Mouse (Mus musculus): ENCODE measurements at regions not wholly inside any gene's neighbourhood (a gene's known extent, or its start where the extent isn't known, plus 50 kb on each side); places are given as distances from the start of the nearest gene placed in this dataset.

DNA sequence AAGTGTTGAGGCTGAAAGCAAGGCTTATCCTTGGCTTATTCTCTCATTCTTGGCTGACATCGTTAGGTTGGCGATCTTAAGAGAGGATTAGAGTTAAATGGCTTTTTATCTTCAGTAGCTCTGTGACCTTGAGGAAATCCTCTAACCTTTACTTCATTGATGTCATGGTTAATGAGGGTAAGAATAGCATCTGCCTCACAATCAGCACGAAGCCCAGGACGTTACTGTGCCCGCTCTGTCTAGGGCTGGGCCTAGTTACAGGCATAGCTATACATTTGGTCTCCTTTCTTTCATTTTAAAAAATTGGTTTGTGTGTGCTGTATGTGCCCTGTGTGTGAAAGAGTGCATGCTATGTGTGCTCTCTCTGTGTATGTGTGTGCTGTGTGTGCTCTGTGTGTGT, 145.1 kb upstream of the Gadl1 start:
- H3K27me3 ChIP-seq (ENCODE audit: insufficient read depth, poor library complexity, severe bottlenecking): no peaks in the 10 kb centered on the region
- WGBS: 39% methylated on average over 5 of the region's 5 CpGs
- no peaks in the 10 kb centered on the region for H3K9me3 ChIP-seq
- DNase-seq (ENCODE audit: low spot score): no peak
- H3K4me1 ChIP-seq: peaks cover 43% of the 10 kb centered on the region
- H3K27ac ChIP-seq: peak overlapping the region; percentile 42
- H3K36me3 ChIP-seq: no peaks in the 10 kb centered on the region
- H3K4me3 ChIP-seq: no peak overlapping the region

DNA sequence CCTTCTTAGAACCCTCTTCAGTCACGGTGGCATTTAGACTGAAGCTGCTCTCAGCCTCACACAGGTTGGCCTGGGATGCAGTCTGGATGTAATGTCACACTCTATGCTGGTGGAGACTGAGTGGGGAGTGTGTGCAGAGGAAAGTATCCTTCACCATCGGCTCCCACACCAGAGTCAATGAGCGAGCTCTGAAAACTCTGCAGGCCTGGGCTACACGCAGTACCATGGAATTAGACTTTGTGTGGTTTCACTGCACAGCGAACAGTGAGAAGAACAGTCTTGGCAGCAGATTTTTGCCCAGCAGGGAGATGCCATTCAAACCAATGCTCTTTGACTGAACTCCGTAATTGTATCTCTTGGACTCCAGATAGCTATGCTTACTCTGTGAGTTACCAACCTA, 142.8 kb upstream of the Gadl1 start:
- DNase-seq (ENCODE audit: low spot score): no peak
- Histone ChIP-seq H3K27me3 (ENCODE audit: insufficient read depth, poor library complexity, severe bottlenecking) (no peaks in the 10 kb centered on the region), H3K9me3 (no peaks in the 10 kb centered on the region), H3K4me3 (no peak overlapping the region), H3K27ac (no peak overlapping the region), H3K4me1 (peaks cover 26% of the 10 kb centered on the region), H3K36me3 (no peaks in the 10 kb centered on the region)
- 84% methylated on average over 6 of the region's 6 CpGs for WGBS

DNA sequence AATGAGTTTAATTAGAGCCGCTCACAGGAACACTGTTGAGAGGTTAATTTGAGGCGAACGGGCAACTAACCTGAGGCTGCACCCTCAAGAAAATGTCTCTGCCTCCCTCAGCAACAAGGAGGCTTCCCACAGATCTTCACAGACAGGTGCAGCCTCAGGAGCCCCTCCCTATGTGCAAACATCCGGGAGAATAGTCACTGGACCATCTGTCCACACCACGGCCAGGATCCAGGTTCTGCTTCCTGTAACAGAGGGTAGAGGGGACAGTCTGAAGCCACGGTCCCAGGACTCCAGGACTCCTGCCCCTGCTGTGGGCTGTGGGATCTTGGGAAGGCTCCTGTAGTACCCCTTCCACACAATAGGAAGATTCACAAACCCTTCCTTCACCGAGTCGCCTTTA, 134.1 kb upstream of the Gadl1 start:
- no peak overlapping the region for H3K27ac ChIP-seq
- DNase-seq (ENCODE audit: low spot score): no peak
- no peak overlapping the region for H3K4me3 ChIP-seq
- H3K4me1 ChIP-seq: peaks cover 18% of the 10 kb centered on the region
- 81% methylated on average over 8 of the region's 8 CpGs for WGBS
- no peaks in the 10 kb centered on the region for H3K9me3 ChIP-seq
- no peaks in the 10 kb centered on the region for H3K27me3 ChIP-seq (ENCODE audit: insufficient read depth, poor library complexity, severe bottlenecking)
- no peaks in the 10 kb centered on the region for H3K36me3 ChIP-seq

DNA sequence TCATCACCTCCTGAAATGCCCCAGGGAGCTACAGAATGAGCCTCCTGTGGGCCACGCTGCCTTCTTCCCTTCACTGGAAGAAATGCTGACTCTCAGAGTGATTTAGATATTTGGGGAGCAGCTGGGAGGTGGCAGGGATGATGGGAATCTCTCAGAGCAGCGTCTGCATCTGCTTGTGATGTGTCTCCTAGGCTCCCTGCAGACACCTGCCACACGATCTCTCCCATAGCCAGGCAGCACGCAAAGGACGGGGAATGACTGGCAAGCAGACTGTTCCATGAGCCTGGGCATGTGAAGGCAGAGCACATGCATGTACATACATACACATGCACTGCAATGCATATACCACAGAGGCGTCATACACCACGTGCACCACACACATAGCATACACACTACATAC, 133.4 kb upstream of the Gadl1 start:
- Histone ChIP-seq H3K27me3 (ENCODE audit: insufficient read depth, poor library complexity, severe bottlenecking) (no peaks in the 10 kb centered on the region), H3K27ac (no peak overlapping the region), H3K4me3 (no peak overlapping the region), H3K4me1 (peaks cover 18% of the 10 kb centered on the region), H3K9me3 (no peaks in the 10 kb centered on the region), H3K36me3 (no peaks in the 10 kb centered on the region)
- 85% methylated on average over 7 of the region's 7 CpGs for WGBS
- no peak for DNase-seq (ENCODE audit: low spot score)

DNA sequence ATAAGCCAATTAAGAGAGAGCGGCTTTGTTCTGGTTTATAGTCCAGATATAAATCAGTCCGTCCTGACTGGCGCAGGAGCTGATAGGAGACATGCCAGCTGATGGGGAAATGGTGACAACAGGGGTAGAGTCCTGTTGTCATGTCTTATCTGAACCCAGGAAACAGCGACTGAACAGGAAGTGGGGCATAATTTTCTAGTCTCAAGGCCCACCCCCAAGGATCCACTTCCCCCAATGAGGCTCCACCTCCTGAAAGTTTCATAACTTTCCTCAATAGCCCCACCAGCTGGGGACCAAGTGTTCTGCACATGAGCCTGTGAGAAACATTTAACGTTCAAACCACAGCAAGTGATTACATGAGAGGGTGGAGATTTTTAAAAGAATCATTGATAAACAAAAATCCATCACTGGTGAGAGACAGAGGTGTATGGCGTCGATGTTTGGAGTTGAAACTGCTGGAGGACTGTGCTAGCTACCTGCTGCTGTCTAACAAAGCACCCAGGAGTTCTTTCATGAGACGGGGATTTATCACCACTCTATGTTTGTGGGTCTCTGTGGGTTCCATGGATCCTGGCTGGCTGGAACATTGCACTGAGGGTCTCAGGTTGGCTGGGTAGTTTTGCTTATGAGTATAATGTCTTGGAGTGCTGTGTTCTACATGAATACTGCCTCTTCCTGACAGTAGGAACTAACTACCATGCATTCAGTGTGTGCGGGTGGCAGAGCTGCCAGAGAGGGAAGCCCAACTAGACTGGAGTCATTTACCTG, 132.0 kb upstream of the Gadl1 start:
- Histone ChIP-seq H3K9me3 (no peaks in the 10 kb centered on the region), H3K27ac (no peak overlapping the region), H3K4me1 (peaks cover 18% of the 10 kb centered on the region), H3K27me3 (ENCODE audit: insufficient read depth, poor library complexity, severe bottlenecking) (no peaks in the 10 kb centered on the region), H3K4me3 (no peak overlapping the region), H3K36me3 (no peaks in the 10 kb centered on the region)
- no peak for DNase-seq (ENCODE audit: low spot score)
- 78% methylated on average over 9 of the region's 9 CpGs for WGBS

DNA sequence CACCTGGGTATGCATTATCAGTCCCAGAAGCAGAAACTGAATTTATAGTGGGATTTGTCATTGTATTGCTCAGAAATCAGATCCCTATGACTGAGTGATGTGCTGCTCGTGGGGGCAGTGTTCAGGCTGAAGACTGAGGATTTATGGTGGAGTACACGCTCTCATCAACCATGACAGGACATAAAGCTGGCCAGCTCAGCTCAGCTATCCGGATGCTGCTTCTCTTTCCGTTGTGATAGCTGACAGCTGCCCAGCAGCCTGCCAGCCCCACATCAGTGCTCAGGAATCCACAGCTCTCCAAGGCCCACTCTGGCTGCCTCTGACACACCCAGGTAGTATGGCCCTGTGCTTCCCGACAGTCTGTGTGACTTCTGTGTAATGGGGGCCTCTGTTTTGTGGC, 130.4 kb upstream of the Gadl1 start:
- DNase-seq (ENCODE audit: low spot score): no peak
- H3K36me3 ChIP-seq: no peaks in the 10 kb centered on the region
- H3K27ac ChIP-seq: peak overlapping the region; percentile 17
- H3K4me3 ChIP-seq: no peak overlapping the region
- H3K9me3 ChIP-seq: no peaks in the 10 kb centered on the region
- no peaks in the 10 kb centered on the region for H3K27me3 ChIP-seq (ENCODE audit: insufficient read depth, poor library complexity, severe bottlenecking)
- peaks cover 18% of the 10 kb centered on the region for H3K4me1 ChIP-seq
- 37% methylated on average over 5 of the region's 5 CpGs for WGBS

DNA sequence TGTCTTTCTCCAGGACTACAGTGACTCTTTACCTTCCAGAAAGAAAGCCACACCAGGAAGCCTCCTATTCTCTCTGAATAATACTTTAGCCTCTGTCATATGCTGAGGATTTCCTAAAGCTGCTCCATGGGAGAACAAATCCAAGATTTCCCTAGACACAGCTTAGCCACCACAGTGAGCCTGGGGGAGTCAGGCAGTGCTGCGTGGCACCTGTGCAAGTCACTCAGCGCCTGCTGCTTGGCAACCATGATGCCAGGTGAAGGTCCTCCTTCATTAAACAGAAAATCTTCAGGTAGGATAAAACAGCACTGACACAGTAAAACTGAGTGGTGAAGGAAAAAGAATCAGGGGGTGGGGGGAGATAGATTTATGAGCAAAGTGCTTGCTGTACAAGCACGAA, 109.9 kb upstream of the Gadl1 start:
- H3K4me1 ChIP-seq: no peaks in the 10 kb centered on the region
- DNase-seq (ENCODE audit: low spot score): no peak
- no peaks in the 10 kb centered on the region for H3K36me3 ChIP-seq
- no peak overlapping the region for H3K27ac ChIP-seq
- no peak overlapping the region for H3K4me3 ChIP-seq
- H3K27me3 ChIP-seq (ENCODE audit: insufficient read depth, poor library complexity, severe bottlenecking): no peaks in the 10 kb centered on the region
- WGBS: 92% methylated on average over 3 of the region's 3 CpGs
- no peaks in the 10 kb centered on the region for H3K9me3 ChIP-seq

DNA sequence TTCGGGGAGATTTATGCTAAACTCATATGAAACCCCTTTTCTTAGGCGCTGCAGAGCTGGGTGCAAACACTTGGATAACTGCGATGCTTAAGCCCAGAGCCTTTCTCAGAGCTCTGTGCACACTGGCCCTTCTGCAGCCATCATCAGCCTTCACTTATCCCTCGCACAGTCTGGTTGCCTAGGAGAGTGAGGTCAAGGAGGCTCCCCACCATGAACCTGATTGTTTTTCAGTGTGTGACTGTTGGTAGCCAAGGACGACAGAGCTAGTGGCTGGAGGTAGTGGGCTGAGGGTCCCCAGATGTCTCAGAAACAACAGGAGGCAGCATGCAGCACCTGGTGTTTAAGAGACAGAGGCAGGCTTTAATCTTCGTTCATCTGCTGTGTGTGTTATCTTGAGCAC, 108.6 kb upstream of the Gadl1 start:
- no peaks in the 10 kb centered on the region for H3K4me1 ChIP-seq
- no peaks in the 10 kb centered on the region for H3K27me3 ChIP-seq (ENCODE audit: insufficient read depth, poor library complexity, severe bottlenecking)
- H3K9me3 ChIP-seq: no peaks in the 10 kb centered on the region
- H3K27ac ChIP-seq: no peak overlapping the region
- WGBS: 50% methylated on average over 6 of the region's 6 CpGs
- DNase-seq (ENCODE audit: low spot score): no peak
- no peak overlapping the region for H3K4me3 ChIP-seq
- H3K36me3 ChIP-seq: no peaks in the 10 kb centered on the region

DNA sequence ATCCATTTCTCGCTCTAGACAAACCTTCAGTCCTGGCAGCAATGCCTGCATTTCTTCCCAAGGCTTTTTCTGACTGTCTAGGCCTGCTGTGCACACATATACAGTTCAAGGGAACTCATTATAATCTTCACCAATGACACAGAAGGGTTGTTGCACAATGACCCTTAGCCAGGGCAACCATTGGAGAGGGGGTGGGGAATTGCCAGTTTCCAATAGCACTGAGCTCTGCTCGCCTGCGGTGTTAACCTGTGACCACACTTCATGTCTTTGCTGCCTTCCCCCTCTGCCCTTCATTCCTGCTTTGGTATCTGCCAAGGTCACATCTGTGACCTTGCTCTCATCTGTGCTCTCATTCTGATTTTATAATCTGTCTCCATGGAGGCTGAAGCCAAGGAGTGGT, 106.2 kb upstream of the Gadl1 start:
- WGBS: 89% methylated on average over 3 of the region's 3 CpGs
- Histone ChIP-seq H3K27ac (no peak overlapping the region), H3K9me3 (no peaks in the 10 kb centered on the region), H3K27me3 (ENCODE audit: insufficient read depth, poor library complexity, severe bottlenecking) (no peaks in the 10 kb centered on the region), H3K4me3 (no peak overlapping the region), H3K36me3 (no peaks in the 10 kb centered on the region), H3K4me1 (no peaks in the 10 kb centered on the region)
- no peak for DNase-seq (ENCODE audit: low spot score)

DNA sequence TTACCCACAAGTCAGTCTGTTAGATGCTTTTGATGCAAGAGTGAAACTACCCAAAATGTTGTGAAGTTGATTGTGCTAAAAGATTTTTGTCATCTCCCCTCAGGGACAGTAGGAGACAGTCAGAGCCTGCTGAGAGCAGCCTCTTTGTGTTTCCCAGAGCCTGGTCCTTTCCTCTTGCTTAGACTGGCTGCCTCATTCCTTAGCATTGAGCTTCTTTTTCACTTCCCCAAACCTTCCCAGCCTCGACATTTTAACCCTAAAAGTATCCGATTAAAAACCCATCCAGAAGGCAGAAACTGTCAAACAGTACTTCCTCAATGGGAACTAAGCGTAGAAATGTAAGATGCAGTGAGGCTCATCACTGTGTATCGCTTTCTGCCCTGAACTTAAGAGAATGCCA, 104.0 kb upstream of the Gadl1 start:
- no peaks in the 10 kb centered on the region for H3K9me3 ChIP-seq
- H3K36me3 ChIP-seq: no peaks in the 10 kb centered on the region
- DNase-seq (ENCODE audit: low spot score): no peak
- 52% methylated on average over 4 of the region's 4 CpGs for WGBS
- H3K4me3 ChIP-seq: no peak overlapping the region
- no peak overlapping the region for H3K27ac ChIP-seq
- no peaks in the 10 kb centered on the region for H3K27me3 ChIP-seq (ENCODE audit: insufficient read depth, poor library complexity, severe bottlenecking)
- H3K4me1 ChIP-seq: no peaks in the 10 kb centered on the region

DNA sequence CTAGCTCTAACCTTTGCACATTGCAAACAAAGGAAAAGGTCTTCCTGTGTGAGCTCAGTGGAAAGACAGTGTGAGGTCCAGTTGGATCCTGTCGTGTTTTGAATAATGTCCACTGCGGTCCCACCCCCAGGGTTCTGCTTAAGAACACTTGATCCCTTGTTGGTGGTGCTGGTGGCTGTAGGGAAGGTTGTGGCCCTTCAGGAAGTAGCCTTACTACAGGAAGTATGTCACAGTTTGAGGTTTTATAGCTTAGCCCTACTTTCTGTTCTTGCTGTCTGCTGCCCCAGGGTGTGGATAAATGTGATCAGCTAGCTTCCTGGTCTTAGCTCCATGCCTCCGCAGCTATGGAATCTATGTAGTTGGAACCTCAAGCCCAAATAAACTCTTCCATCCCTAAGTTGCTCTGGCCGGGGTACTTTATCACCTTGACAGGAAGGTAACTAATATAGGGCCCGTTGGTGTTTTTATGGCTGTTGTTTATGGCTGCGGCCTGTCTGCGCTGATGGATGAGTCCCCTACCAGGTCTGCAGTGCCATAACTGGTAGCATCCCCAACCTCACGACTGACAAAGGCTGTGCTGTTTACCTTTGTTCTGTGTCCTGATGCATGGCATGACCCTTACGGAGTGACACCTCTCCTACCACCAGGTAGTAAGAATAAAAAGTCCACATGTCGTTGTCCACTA, 103.1 kb upstream of the Gadl1 start:
- Histone ChIP-seq H3K36me3 (no peaks in the 10 kb centered on the region), H3K27me3 (ENCODE audit: insufficient read depth, poor library complexity, severe bottlenecking) (no peaks in the 10 kb centered on the region), H3K4me3 (no peak overlapping the region), H3K27ac (no peak overlapping the region; the same call in 1 of the 2 replicates), H3K9me3 (no peaks in the 10 kb centered on the region), H3K4me1 (no peaks in the 10 kb centered on the region)
- no peak for DNase-seq (ENCODE audit: low spot score)
- 71% methylated on average over 10 of the region's 10 CpGs for WGBS

DNA sequence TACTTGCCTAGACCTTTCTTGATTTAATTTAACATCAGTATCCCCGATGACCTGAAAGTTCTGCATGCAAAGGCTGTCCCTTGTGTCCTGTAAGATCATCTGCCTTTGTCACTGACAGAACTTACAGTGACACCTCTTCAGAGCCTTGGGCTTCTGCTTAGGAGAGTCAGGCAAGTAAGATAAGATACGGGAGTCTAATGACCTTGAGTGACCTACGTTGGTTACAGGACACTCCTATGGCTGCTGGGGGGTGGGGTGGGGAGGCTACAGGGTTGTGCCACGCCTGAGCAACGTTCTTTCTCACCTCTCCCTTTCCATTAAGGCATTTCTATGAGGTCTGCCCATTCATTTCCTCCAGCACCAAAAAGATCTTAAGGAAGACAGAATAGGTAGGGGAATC, 69.1 kb upstream of the Gadl1 start:
- Histone ChIP-seq H3K4me3 (no peak overlapping the region), H3K9me3 (no peaks in the 10 kb centered on the region), H3K27me3 (ENCODE audit: insufficient read depth, poor library complexity, severe bottlenecking) (no peaks in the 10 kb centered on the region), H3K36me3 (no peaks in the 10 kb centered on the region), H3K4me1 (peaks cover 21% of the 10 kb centered on the region), H3K27ac (peak overlapping the region; percentile 69)
- 23% methylated on average over 5 of the region's 5 CpGs for WGBS
- DNase-seq (ENCODE audit: low spot score): peak; percentile 68

DNA sequence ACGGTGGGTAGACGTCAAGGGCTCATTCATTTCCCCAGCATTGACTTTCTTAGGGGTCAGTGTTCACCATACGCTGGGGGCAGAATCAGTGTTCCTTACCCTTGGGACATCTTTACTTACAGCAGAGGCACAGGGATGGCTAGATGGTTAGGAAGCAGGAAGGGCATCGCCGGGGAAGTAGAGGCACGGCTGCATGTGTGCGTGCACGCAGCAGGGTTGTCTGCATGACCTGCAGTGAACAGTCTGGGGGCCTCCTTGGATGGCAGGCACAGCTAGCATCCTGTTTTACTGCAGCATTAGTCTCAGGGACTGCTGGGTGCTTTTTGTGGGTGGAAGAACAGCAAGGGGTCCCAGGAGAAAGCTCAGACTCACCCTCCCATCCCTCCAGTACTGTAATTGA, 68.5 kb upstream of the Gadl1 start:
- DNase-seq (ENCODE audit: low spot score): peak; percentile 38
- 77% methylated on average over 8 of the region's 8 CpGs for WGBS
- no peak overlapping the region for H3K4me3 ChIP-seq

More for the DNA sequence above, 68.5 kb upstream of the Gadl1 start:
- peak overlapping the region; percentile 69 for H3K27ac ChIP-seq
- H3K9me3 ChIP-seq: no peaks in the 10 kb centered on the region
- H3K4me1 ChIP-seq: peaks cover 21% of the 10 kb centered on the region
- H3K27me3 ChIP-seq (ENCODE audit: insufficient read depth, poor library complexity, severe bottlenecking): no peaks in the 10 kb centered on the region
- H3K36me3 ChIP-seq: no peaks in the 10 kb centered on the region
